Mouse (Mus musculus) kidney, adult 2 months (tissue): ENCODE measurements at regions not wholly inside any gene's neighbourhood (a gene's known extent, or its start where the extent isn't known, plus 50 kb on each side); places are given as distances from the start of the nearest gene placed in this dataset.

Source experiments
- DNase-seq: peaks from one replicate; pipeline ENCODE4 v3.0.0; 2021
- H3K27ac ChIP-seq: fragments of 200-500 bp; 2 replicates; pipeline ENCODE4 v1.5.1; 2012; ENCODE audit warnings: low read depth, low read length, control low read depth, inconsistent platforms; ENCODE audit not compliant: insufficient read depth
- H3K27me3 ChIP-seq: fragments of 200-500 bp; replicated peaks from 2 replicates; pipeline ENCODE4 v1.6.1; 2012; ENCODE audit warnings: mild to moderate bottlenecking, moderate library complexity, low read length, inconsistent platforms; ENCODE audit not compliant: control insufficient read depth, insufficient read depth
- H3K36me3 ChIP-seq: fragments of 200-500 bp; 2 replicates; pipeline ENCODE4 v1.6.1; 2012; ENCODE audit warnings: mild to moderate bottlenecking, moderate library complexity, low read length, inconsistent platforms; ENCODE audit not compliant: control insufficient read depth, insufficient read depth
- H3K4me1 ChIP-seq: fragments of 200-500 bp; 2 replicates; pipeline ENCODE4 v1.6.1; 2011; ENCODE audit warnings: low read length; ENCODE audit not compliant: control insufficient read depth, insufficient read depth
- H3K4me3 ChIP-seq: fragments of 200-500 bp; 2 replicates; pipeline ENCODE4 v1.5.1; 2011; ENCODE audit warnings: mild to moderate bottlenecking, low read depth, low read length, control low read depth; ENCODE audit not compliant: insufficient read depth
- CTCF ChIP-seq: fragments of 200-500 bp; conservative IDR thresholded peaks from 2 replicates; pipeline ENCODE4 v1.5.1; 2011; ENCODE audit warnings: low read depth, mild to moderate bottlenecking, control low read depth, low read length, moderate library complexity, mixed read lengths; ENCODE audit not compliant: insufficient read depth, insufficient read length
- POLR2A ChIP-seq: fragments of 200-500 bp; IDR thresholded peaks from one replicate; pipeline ENCODE4 v1.6.1; 2011; ENCODE audit warnings: low read depth, low read length, control low read depth
- WGBS: fragments of 180-500 bp; shearing (Covaris S2); methylation state at CpG from one replicate; pipeline ENCODE4 v1.1.7; 2018; 5-methylcytosine and 5-hydroxymethylcytosine counted together

GRCm38 (mm10) chr8:86360283-86360682 lies 220.2 kb downstream of the Abcc12 start:
- H3K27me3 ChIP-seq: no peaks in the 10 kb centered on the region
- H3K36me3 ChIP-seq: no peaks in the 10 kb centered on the region
- H3K4me3 ChIP-seq: no peak overlapping the region
- TF ChIP-seq POLR2A (no peak), CTCF (no peak)
- no peaks in the 10 kb centered on the region for H3K4me1 ChIP-seq
- 60% methylated on average over 2 of the region's 2 CpGs for WGBS
- DNase-seq: no peak
- no peak overlapping the region for H3K27ac ChIP-seq

GRCm38 (mm10) chr8:86359518-86359917 lies 221.0 kb downstream of the Abcc12 start:
- no peaks in the 10 kb centered on the region for H3K27me3 ChIP-seq

GRCm38 (mm10) chr8:86353816-86354215 lies 226.7 kb downstream of the Abcc12 start:
- 45% methylated on average over 3 of the region's 3 CpGs for WGBS

More at GRCm38 (mm10) chr8:86359518-86359917, 221.0 kb downstream of the Abcc12 start:
- WGBS: 25% methylated on average over 3 of the region's 3 CpGs
- DNase-seq: no peak
- TF ChIP-seq POLR2A (no peak), CTCF (no peak)
- no peaks in the 10 kb centered on the region for H3K36me3 ChIP-seq
- no peak overlapping the region for H3K4me3 ChIP-seq
- no peak overlapping the region for H3K27ac ChIP-seq
- no peaks in the 10 kb centered on the region for H3K4me1 ChIP-seq

GRCm38 (mm10) chr8:86351545-86352190 lies 228.8 kb downstream of the Abcc12 start:
- DNase-seq: no peak
- TF ChIP-seq POLR2A: no peak
- no peak for TF ChIP-seq CTCF
- 74% methylated on average over 7 of the region's 7 CpGs for WGBS
- H3K36me3 ChIP-seq: no peaks in the 10 kb centered on the region
- H3K27me3 ChIP-seq: no peaks in the 10 kb centered on the region
- H3K4me1 ChIP-seq: no peaks in the 10 kb centered on the region
- H3K27ac ChIP-seq: no peak overlapping the region
- no peak overlapping the region for H3K4me3 ChIP-seq

More at GRCm38 (mm10) chr8:86353816-86354215, 226.7 kb downstream of the Abcc12 start:
- peak; percentile 28 for DNase-seq
- no peak for TF ChIP-seq CTCF
- no peak for TF ChIP-seq POLR2A
- no peak overlapping the region for H3K4me3 ChIP-seq
- no peaks in the 10 kb centered on the region for H3K27me3 ChIP-seq
- no peaks in the 10 kb centered on the region for H3K36me3 ChIP-seq
- no peaks in the 10 kb centered on the region for H3K4me1 ChIP-seq
- no peak overlapping the region for H3K27ac ChIP-seq

GRCm38 (mm10) chr8:86350128-86350527 lies 230.4 kb downstream of the Abcc12 start:
- WGBS: 84% methylated on average over 2 of the region's 2 CpGs
- Histone ChIP-seq H3K27ac (no peak overlapping the region), H3K4me3 (no peak overlapping the region), H3K4me1 (no peaks in the 10 kb centered on the region), H3K27me3 (no peaks in the 10 kb centered on the region), H3K36me3 (no peaks in the 10 kb centered on the region)
- no peak for TF ChIP-seq POLR2A
- no peak for TF ChIP-seq CTCF
- DNase-seq: no peak

- Histone ChIP-seq H3K27me3 (no peaks in the 10 kb centered on the region; the same call in 1 of the 2 replicates), H3K36me3 (no peaks in the 10 kb centered on the region), H3K27ac (no peak overlapping the region), H3K4me3 (no peak overlapping the region), H3K4me1 (no peaks in the 10 kb centered on the region)
- TF ChIP-seq POLR2A: no peak
- TF ChIP-seq CTCF: no peak
- DNase-seq: no peak
- 70% methylated on average over 8 of the region's 8 CpGs for WGBS
Observed at GRCm38 (mm10) chr8:86342016-86342684, 238.3 kb downstream of the Abcc12 start.

- 88% methylated on average over 18 of the region's 18 CpGs for WGBS
- Histone ChIP-seq H3K4me3 (no peak overlapping the region), H3K27me3 (no peaks in the 10 kb centered on the region; the same call in 1 of the 2 replicates), H3K27ac (no peak overlapping the region), H3K36me3 (no peaks in the 10 kb centered on the region), H3K4me1 (no peaks in the 10 kb centered on the region)
- no peak for DNase-seq
- TF ChIP-seq CTCF (no peak), POLR2A (no peak)
Observed at GRCm38 (mm10) chr8:86338574-86339264, 241.8 kb downstream of the Abcc12 start.
